Mouse (Mus musculus) neural tube, embryonic 15.5 days (tissue): Measurements from ENCODE around the gene Gimap8. TPM values are rescaled to one million over a fixed set of nuclear protein-coding genes. Genes with fewer than 3 reads are reported as not detected.
"Not testable (repeated sequence)": the region's sequence is repeated elsewhere in the genome, so short reads cannot be mapped to it uniquely, and the experiment has no call there.

Experiments used
- ATAC-seq: fragments of 200-750 bp; cut with Nextera tagmentation; 2 replicates; pipeline ENCODE4 v1.8.0; 2017; ENCODE audit warnings: mild to moderate bottlenecking, moderate TSS enrichment, moderate library complexity; ENCODE audit not compliant: low FRiP score
- H3K27ac ChIP-seq: fragments of 300-500 bp; sonication (generic); replicated peaks from 2 replicates; pipeline ENCODE4 v1.5.1; 2015; ENCODE audit warnings: mild to moderate bottlenecking, inconsistent platforms
- H3K27me3 ChIP-seq: fragments of 300-500 bp; sonication (generic); replicated peaks from 2 replicates; pipeline ENCODE4 v1.6.1; 2015; ENCODE audit warnings: inconsistent platforms
- H3K36me3 ChIP-seq: fragments of 300-500 bp; sonication (generic); 2 replicates; pipeline ENCODE4 v1.6.1; 2015; ENCODE audit warnings: inconsistent platforms
- H3K4me1 ChIP-seq: fragments of 300-500 bp; sonication (generic); 2 replicates; pipeline ENCODE4 v1.6.1; 2015; ENCODE audit warnings: inconsistent platforms
- H3K4me2 ChIP-seq: fragments of 300-500 bp; sonication (generic); 2 replicates; pipeline ENCODE4 v1.6.1; 2015; ENCODE audit warnings: inconsistent platforms, mild to moderate bottlenecking, moderate library complexity
- H3K4me3 ChIP-seq: fragments of 300-500 bp; sonication (generic); replicated peaks from 2 replicates; pipeline ENCODE4 v1.5.1; 2015; ENCODE audit warnings: mild to moderate bottlenecking, inconsistent platforms
- H3K9ac ChIP-seq: fragments of 300-500 bp; sonication (generic); replicated peaks from 2 replicates; pipeline ENCODE4 v1.6.1; 2015; ENCODE audit warnings: mild to moderate bottlenecking, inconsistent platforms
- H3K9me3 ChIP-seq: fragments of 300-500 bp; sonication (generic); replicated peaks from 2 replicates; pipeline ENCODE4 v1.6.1; 2016; ENCODE audit warnings: inconsistent platforms
- WGBS: fragments of 180-500 bp; shearing (Covaris S2); methylation state at CpG from one replicate; pipeline ENCODE4 v1.1.7; 2015; ENCODE audit warnings: mixed read lengths; 5-methylcytosine and 5-hydroxymethylcytosine counted together
- polyA plus RNA-seq: library from polyadenylated mRNA; unstranded; fragments of >200 nt; fragmentation: Nextera tagmentation; extraction: Ambion mirVana; gene quantifications from 2 replicates; pipeline ENCODE4 v1.2.1, GENCODE M21; 2015

The Gimap8 gene
- polyA plus RNA-seq, 1 experiment from 2014 or later, result 0.73 TPM

- Histone ChIP-seq H3K27ac (no peak overlapping the region), H3K9ac (no peak overlapping the region), H3K9me3 (no peaks in the 10 kb centered on the region), H3K4me3 (no peak overlapping the region), H3K27me3 (no peaks in the 10 kb centered on the region), H3K36me3 (no peaks in the 10 kb centered on the region), H3K4me1 (no peaks in the 10 kb centered on the region), H3K4me2 (no peak overlapping the region)
- 76% methylated on average over 3 of the region's 3 CpGs for WGBS
- ATAC-seq, result no peak
Measured at GRCm38 (mm10) chr6:48681472-48682090, 34.5 kb downstream of the Gimap8 start.

- Histone ChIP-seq H3K4me1 (no peaks in the 10 kb centered on the region), H3K4me2 (no peak overlapping the region), H3K4me3 (no peak overlapping the region), H3K27me3 (no peaks in the 10 kb centered on the region), H3K27ac (no peak overlapping the region), H3K9me3 (no peaks in the 10 kb centered on the region), H3K36me3 (no peaks in the 10 kb centered on the region), H3K9ac (no peak overlapping the region)
- no peak for ATAC-seq
- 90% methylated on average over 4 of the region's 4 CpGs for WGBS
Measured at GRCm38 (mm10) chr6:48682271-48682670, 35.2 kb downstream of the Gimap8 start.

GRCm38 (mm10) chr6:48683263-48683821 lies 36.3 kb downstream of the Gimap8 start:
- not testable (repeated sequence) for H3K4me3 ChIP-seq, H3K4me2 ChIP-seq, H3K9me3 ChIP-seq, H3K36me3 ChIP-seq, H3K9ac ChIP-seq, H3K4me1 ChIP-seq, H3K27me3 ChIP-seq, H3K27ac ChIP-seq, ATAC-seq
- 99% methylated on average over 3 of the region's 4 CpGs for WGBS

- no peak within 1 kb of the TSS for H3K4me2 ChIP-seq
- H3K9ac ChIP-seq, result no peak within 1 kb of the TSS
- no peaks in the 10 kb centered on the region for H3K9me3 ChIP-seq
- H3K27ac ChIP-seq, result no peak within 1 kb of the TSS
- 79% methylated on average over 5 of the region's 5 CpGs for WGBS
- no peaks in the 10 kb centered on the region for H3K36me3 ChIP-seq
- H3K4me3 ChIP-seq, result no peak within 1 kb of the TSS
- no peak for ATAC-seq
- H3K27me3 ChIP-seq, result no peaks in the 10 kb centered on the region
- H3K4me1 ChIP-seq, result no peaks in the 10 kb centered on the region
Measured at GRCm38 (mm10) chr6:48684319-48684718, 37.3 kb downstream of the Gimap8 start, which contains the start of gene Gimap4. Gimap4 (plus strand) TSS chr6:48684549.

GRCm38 (mm10) chr6:48684806-48685205 lies 37.8 kb downstream of the Gimap8 start:
- H3K4me3 ChIP-seq, result no peak overlapping the region
- no peaks in the 10 kb centered on the region for H3K36me3 ChIP-seq
- no peaks in the 10 kb centered on the region for H3K27me3 ChIP-seq
- no peaks in the 10 kb centered on the region for H3K4me1 ChIP-seq
- no peak overlapping the region for H3K9ac ChIP-seq
- H3K4me2 ChIP-seq, result no peak overlapping the region
- H3K27ac ChIP-seq, result no peak overlapping the region
- WGBS, result 75% methylated on average over 4 of the region's 4 CpGs
- no peak for ATAC-seq
- no peaks in the 10 kb centered on the region for H3K9me3 ChIP-seq

- no peak overlapping the region for H3K4me3 ChIP-seq
- H3K36me3 ChIP-seq, result no peaks in the 10 kb centered on the region
- no peak overlapping the region for H3K27ac ChIP-seq
- no peak overlapping the region for H3K4me2 ChIP-seq
- H3K9ac ChIP-seq, result no peak overlapping the region
- H3K4me1 ChIP-seq, result no peaks in the 10 kb centered on the region
- no peak for ATAC-seq
- 88% methylated on average over 2 of the region's 2 CpGs for WGBS
- no peaks in the 10 kb centered on the region for H3K27me3 ChIP-seq
- H3K9me3 ChIP-seq, result no peaks in the 10 kb centered on the region
Measured at GRCm38 (mm10) chr6:48685251-48685650, 38.2 kb downstream of the Gimap8 start.

GRCm38 (mm10) chr6:48685694-48686665 lies 38.9 kb downstream of the Gimap8 start:
- H3K9ac ChIP-seq, result no peak overlapping the region
- no peak overlapping the region for H3K4me3 ChIP-seq
- no peaks in the 10 kb centered on the region for H3K4me1 ChIP-seq
- H3K27me3 ChIP-seq, result no peaks in the 10 kb centered on the region
- no peaks in the 10 kb centered on the region for H3K9me3 ChIP-seq
- no peak for ATAC-seq
- no peaks in the 10 kb centered on the region for H3K36me3 ChIP-seq
- no peak overlapping the region for H3K27ac ChIP-seq
- 89% methylated on average over 7 of the region's 7 CpGs for WGBS
- no peak overlapping the region for H3K4me2 ChIP-seq

GRCm38 (mm10) chr6:48687077-48687476 lies 40.0 kb downstream of the Gimap8 start:
- no peak for ATAC-seq
- Histone ChIP-seq H3K4me2 (no peak overlapping the region), H3K36me3 (no peaks in the 10 kb centered on the region), H3K4me1 (no peaks in the 10 kb centered on the region), H3K27me3 (no peaks in the 10 kb centered on the region), H3K27ac (no peak overlapping the region), H3K4me3 (no peak overlapping the region), H3K9me3 (no peaks in the 10 kb centered on the region), H3K9ac (no peak overlapping the region)
- WGBS, result 78% methylated on average over 2 of the region's 2 CpGs

GRCm38 (mm10) chr6:48689320-48689719 lies 42.3 kb downstream of the Gimap8 start:
- Histone ChIP-seq H3K27me3 (no peaks in the 10 kb centered on the region), H3K27ac (no peak overlapping the region), H3K4me3 (no peak overlapping the region), H3K4me1 (no peaks in the 10 kb centered on the region), H3K36me3 (no peaks in the 10 kb centered on the region), H3K4me2 (no peak overlapping the region), H3K9me3 (no peaks in the 10 kb centered on the region), H3K9ac (no peak overlapping the region)
- no peak for ATAC-seq
- WGBS, result 93% methylated on average over 2 of the region's 2 CpGs

- Histone ChIP-seq H3K4me3 (no peak overlapping the region), H3K4me1 (no peaks in the 10 kb centered on the region), H3K9ac (no peak overlapping the region), H3K4me2 (no peak overlapping the region), H3K27me3 (no peaks in the 10 kb centered on the region), H3K36me3 (no peaks in the 10 kb centered on the region), H3K27ac (no peak overlapping the region), H3K9me3 (no peaks in the 10 kb centered on the region; the same call in 1 of the 2 replicates)
- 93% methylated on average over 6 of the region's 6 CpGs for WGBS
- ATAC-seq, result no peak
Measured at GRCm38 (mm10) chr6:48692962-48693361, 45.9 kb downstream of the Gimap8 start.

GRCm38 (mm10) chr6:48696830-48697554 lies 50.0 kb downstream of the Gimap8 start:
- H3K9ac ChIP-seq, result no peak overlapping the region
- no peak overlapping the region for H3K4me2 ChIP-seq
- no peaks in the 10 kb centered on the region for H3K27me3 ChIP-seq
- no peak overlapping the region for H3K27ac ChIP-seq
- no peak for ATAC-seq
- 87% methylated on average over 4 of the region's 4 CpGs for whole genome bisulfite sequencing
- no peak overlapping the region for H3K4me3 ChIP-seq
- H3K9me3 ChIP-seq, result no peaks in the 10 kb centered on the region; the same call in 1 of the 2 replicates
- H3K36me3 ChIP-seq, result no peaks in the 10 kb centered on the region
- no peaks in the 10 kb centered on the region for H3K4me1 ChIP-seq
